Comparison of ENCODE assay signal across 8 mouse cellular contexts in genomic region chr2:6436085-6436950, GRCm38 (mm10).
DNase-seq lines count a peak whose midpoint lies in the region; ATAC-seq and TF ChIP-seq lines count a peak whose summit lies in the region.

No protein-coding gene starts in this region.

- in situ Hi-C loops in Patski (cut with MboI; ENCODE audit: low pct_unique_long_range_greater_than_20kb): loop anchor here (5.0 kb wide), 1 partner anchor 1946 kb away; no protein-coding TSS in a partner anchor

- H3K27me3 ChIP-seq in Patski: no peaks in the 10 kb centered on the region

- intact Hi-C loops in heart, postnatal 10 days (cut with DNase I): loop anchor here (2.0 to 10.0 kb wide), 4 partner anchors 32 to 1948 kb away; no protein-coding TSS in a partner anchor

- peak; percentile 91 for TF ChIP-seq CTCF in Patski (IDR thresholded peaks at IDR 0.05)

- CTCF ChIA-PET in Patski (lab: Charles Lee): interaction anchor here (0.7 to 1.2 kb wide), 8 partner anchors 11 to 412 kb away, joined by 3 to 4 read pairs (median 3); no protein-coding TSS in a partner anchor

- DNase-seq in adrenal gland, adult (ENCODE audit: inconsistent age in 2 of 2, low spot score in 1 of 2): peak; percentile 31 to 68
- DNase-seq in adrenal gland, postnatal 4 days (ENCODE audit: low spot score in 2 of 2): no peak
- DNase-seq in Patski (ENCODE audit: low read depth, low spot score): no peak
- peak; percentile 75 for DNase-seq in embryo, embryonic 11 days
- peak; percentile 62 to 78 for DNase-seq in heart, postnatal 10 days
- peak; percentile 53 to 66 for DNase-seq in layer of hippocampus, postnatal 14 days (ENCODE audit: low spot score in 2 of 2)
- peak; percentile 78 for DNase-seq in lung, postnatal 10 days
- peak; percentile 68 to 72 for DNase-seq in right cerebral cortex, adult 2 months (ENCODE audit: low spot score in 2 of 2)

- POLR2A ChIA-PET in Patski (lab: Charles Lee): no interaction called here

- ATAC-seq in Patski: peak; percentile 86

Comparison
In these comparisons a context has a peak if more than half of its experiments do, and no peak if none do; other contexts are left out.
1. DNase-seq: peak in adrenal gland, adult (2 of 2), embryo, embryonic 11 days (single experiment), heart, postnatal 10 days (2 of 2), layer of hippocampus, postnatal 14 days (2 of 2), lung, postnatal 10 days (single experiment) and right cerebral cortex, adult 2 months (2 of 2); none in adrenal gland, postnatal 4 days (0 of 2) and Patski (single experiment).